Mouse (Mus musculus): ENCODE data around the gene Muc13. TPM values are rescaled to one million over a fixed set of nuclear protein-coding genes. Genes with fewer than 3 reads are reported as not detected.

The Muc13 gene
- polyA plus RNA-seq, 1 experiment: 2.6 TPM

GRCm38 (mm10) chr16:33776766-33777529, 16.9 kb upstream of the Muc13 start:
- Histone ChIP-seq H3K4me3 (ENCODE audit: extremely low read depth, insufficient read depth, insufficient read length) (no peak overlapping the region), H3K4me1 (ENCODE audit: control insufficient read depth, insufficient read depth, insufficient read length) (no peaks in the 10 kb centered on the region; the same call in 1 of the 2 replicates), H3K27me3 (ENCODE audit: control insufficient read depth, insufficient read depth, low read length) (no peaks in the 10 kb centered on the region), H3K27ac (ENCODE audit: insufficient read depth, low read length) (no peak overlapping the region), H3K36me3 (ENCODE audit: control insufficient read depth, insufficient read depth, low read length) (no peaks in the 10 kb centered on the region)
- DNase-seq (ENCODE audit: low read depth in 1 of 2, low spot score in 2 of 2): no peak
- TF ChIP-seq POLR2A (IDR thresholded peaks at IDR 0.05; ENCODE audit: low read depth, low read length) (no peak), CTCF (IDR thresholded peaks at IDR 0.05; ENCODE audit: extremely low read depth, insufficient read depth, insufficient read length, insufficient replicate concordance) (no peak)
- WGBS: 29% methylated on average over 7 of the region's 7 CpGs

- no peaks in the 10 kb centered on the region for H3K36me3 ChIP-seq (ENCODE audit: control insufficient read depth, insufficient read depth, low read length)
- H3K4me3 ChIP-seq (ENCODE audit: extremely low read depth, insufficient read depth, insufficient read length): no peak overlapping the region
- H3K27ac ChIP-seq (ENCODE audit: insufficient read depth, low read length): no peak overlapping the region
- no peak for DNase-seq (ENCODE audit: low read depth in 1 of 2, low spot score in 2 of 2)
- WGBS: 91% methylated on average over 6 of the region's 6 CpGs
- H3K27me3 ChIP-seq (ENCODE audit: control insufficient read depth, insufficient read depth, low read length): no peaks in the 10 kb centered on the region
- TF ChIP-seq CTCF (IDR thresholded peaks at IDR 0.05; ENCODE audit: extremely low read depth, insufficient read depth, insufficient read length, insufficient replicate concordance): no peak
- no peak for TF ChIP-seq POLR2A (IDR thresholded peaks at IDR 0.05; ENCODE audit: low read depth, low read length)
- H3K4me1 ChIP-seq (ENCODE audit: control insufficient read depth, insufficient read depth, insufficient read length): no peaks in the 10 kb centered on the region; the same call in 1 of the 2 replicates
Measured at GRCm38 (mm10) chr16:33777607-33778006, 16.2 kb upstream of the Muc13 start.

DNA sequence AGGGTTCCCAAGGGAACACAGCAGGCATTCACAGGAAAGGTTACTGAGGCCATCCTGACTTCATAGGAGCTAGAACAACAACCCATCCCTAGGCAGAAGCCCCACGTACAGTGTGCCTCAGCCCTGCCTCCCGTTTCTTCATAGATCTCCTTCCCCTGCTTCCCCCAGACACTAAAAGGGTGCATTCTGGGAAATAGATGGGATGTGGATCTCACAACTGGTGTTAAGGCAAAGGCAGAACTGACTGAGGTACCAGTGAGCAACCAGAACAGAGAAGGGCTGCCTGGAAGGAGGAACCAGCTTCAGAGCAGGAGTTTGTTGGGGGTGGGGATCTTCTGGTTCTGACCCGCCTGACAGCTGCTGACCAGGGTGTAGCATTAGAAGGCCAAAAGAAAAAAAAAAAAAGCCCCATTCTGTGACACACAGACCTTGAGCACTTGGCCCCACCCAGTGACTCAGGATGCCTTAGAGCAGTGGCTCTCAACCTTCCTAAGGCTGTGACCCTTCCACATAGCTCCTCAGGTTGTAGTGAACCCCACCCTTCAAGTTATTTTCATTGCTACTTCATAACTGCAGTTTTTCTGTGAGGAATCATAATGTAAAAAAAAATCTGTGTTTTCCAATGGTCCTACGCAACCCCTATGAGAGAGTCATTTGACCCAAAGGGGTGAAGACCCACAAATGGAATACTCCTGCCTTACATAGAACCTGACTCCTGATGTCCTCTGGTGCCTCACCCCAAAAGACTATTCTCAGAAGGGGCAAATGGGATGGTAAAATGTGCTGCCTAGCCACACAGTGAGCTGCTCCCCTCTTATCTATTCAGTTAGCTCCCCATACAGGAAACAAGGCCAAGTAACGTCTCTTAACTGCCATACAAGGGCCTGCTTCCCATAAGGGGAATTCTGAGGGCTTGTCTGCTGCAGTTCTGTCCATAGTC, 11.8 kb upstream of the Muc13 start:
- WGBS: 55% methylated on average over 5 of the region's 5 CpGs
- no peak for DNase-seq (ENCODE audit: low read depth in 1 of 2, low spot score in 2 of 2)
- Histone ChIP-seq H3K4me3 (ENCODE audit: extremely low read depth, insufficient read depth, insufficient read length) (no peak overlapping the region), H3K4me1 (ENCODE audit: control insufficient read depth, insufficient read depth, insufficient read length) (peaks cover 3% of the 10 kb centered on the region; the same call in 1 of the 2 replicates), H3K27me3 (ENCODE audit: control insufficient read depth, insufficient read depth, low read length) (no peaks in the 10 kb centered on the region), H3K27ac (ENCODE audit: insufficient read depth, low read length) (no peak overlapping the region), H3K36me3 (ENCODE audit: control insufficient read depth, insufficient read depth, low read length) (no peaks in the 10 kb centered on the region)
- TF ChIP-seq POLR2A (IDR thresholded peaks at IDR 0.05; ENCODE audit: low read depth, low read length): no peak
- no peak for TF ChIP-seq CTCF (IDR thresholded peaks at IDR 0.05; ENCODE audit: extremely low read depth, insufficient read depth, insufficient read length, insufficient replicate concordance)

DNA sequence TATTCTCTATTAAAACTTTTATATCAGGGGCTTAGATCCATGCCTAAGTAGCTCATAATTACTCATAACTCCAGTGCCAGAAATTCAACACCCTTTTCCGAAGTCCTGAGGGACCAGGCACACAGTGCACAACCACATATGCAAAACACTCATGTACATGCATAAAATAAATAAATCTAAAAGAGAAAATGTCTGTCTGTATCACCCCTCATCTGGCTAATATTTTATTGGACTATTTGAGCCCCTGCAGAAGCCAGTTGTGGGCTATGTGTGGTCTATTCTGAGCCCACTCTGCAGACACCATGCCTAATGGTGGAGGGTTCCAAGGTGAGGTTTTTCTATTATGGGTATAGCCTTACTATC, 11.1 kb upstream of the Muc13 start:
- Histone ChIP-seq H3K4me1 (ENCODE audit: control insufficient read depth, insufficient read depth, insufficient read length) (peaks cover 3% of the 10 kb centered on the region; the same call in 1 of the 2 replicates), H3K27ac (ENCODE audit: insufficient read depth, low read length) (no peak overlapping the region), H3K36me3 (ENCODE audit: control insufficient read depth, insufficient read depth, low read length) (no peaks in the 10 kb centered on the region), H3K27me3 (ENCODE audit: control insufficient read depth, insufficient read depth, low read length) (no peaks in the 10 kb centered on the region), H3K4me3 (ENCODE audit: extremely low read depth, insufficient read depth, insufficient read length) (no peak overlapping the region)
- WGBS: 84% methylated on average over 1 of the region's 1 CpGs
- DNase-seq (ENCODE audit: low read depth in 1 of 2, low spot score in 2 of 2): no peak
- no peak for TF ChIP-seq POLR2A (IDR thresholded peaks at IDR 0.05; ENCODE audit: low read depth, low read length)

DNA sequence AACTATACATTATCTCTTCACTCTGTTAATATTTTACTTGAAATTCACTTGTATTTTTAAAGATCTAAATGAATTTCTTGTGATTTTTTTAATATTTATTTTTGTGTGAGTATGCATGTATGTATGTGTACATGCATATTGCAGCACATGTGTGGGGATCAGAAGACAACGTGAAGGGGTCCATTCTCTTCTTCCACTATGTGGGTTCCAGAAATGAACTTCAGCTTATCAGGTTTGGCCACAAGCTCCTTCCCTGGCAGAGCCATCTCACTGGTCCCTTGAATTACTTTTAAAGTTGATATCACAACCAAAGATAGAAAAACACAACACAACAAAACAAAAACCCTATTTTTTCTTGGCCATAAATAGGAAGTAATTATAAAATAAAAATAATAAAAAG, 9.3 kb upstream of the Muc13 start:
- TF ChIP-seq CTCF (IDR thresholded peaks at IDR 0.05; ENCODE audit: extremely low read depth, insufficient read depth, insufficient read length, insufficient replicate concordance): no peak
- TF ChIP-seq POLR2A (IDR thresholded peaks at IDR 0.05; ENCODE audit: low read depth, low read length): no peak
- no peaks in the 10 kb centered on the region for H3K27me3 ChIP-seq (ENCODE audit: control insufficient read depth, insufficient read depth, low read length)
- no peaks in the 10 kb centered on the region for H3K36me3 ChIP-seq (ENCODE audit: control insufficient read depth, insufficient read depth, low read length)
- 61% methylated on average over 1 of the region's 1 CpGs for WGBS
- H3K4me1 ChIP-seq (ENCODE audit: control insufficient read depth, insufficient read depth, insufficient read length): peaks cover 3% of the 10 kb centered on the region; the same call in 1 of the 2 replicates
- H3K27ac ChIP-seq (ENCODE audit: insufficient read depth, low read length): no peak overlapping the region
- no peak for DNase-seq (ENCODE audit: low read depth in 1 of 2, low spot score in 2 of 2)
- no peak overlapping the region for H3K4me3 ChIP-seq (ENCODE audit: extremely low read depth, insufficient read depth, insufficient read length)

DNA sequence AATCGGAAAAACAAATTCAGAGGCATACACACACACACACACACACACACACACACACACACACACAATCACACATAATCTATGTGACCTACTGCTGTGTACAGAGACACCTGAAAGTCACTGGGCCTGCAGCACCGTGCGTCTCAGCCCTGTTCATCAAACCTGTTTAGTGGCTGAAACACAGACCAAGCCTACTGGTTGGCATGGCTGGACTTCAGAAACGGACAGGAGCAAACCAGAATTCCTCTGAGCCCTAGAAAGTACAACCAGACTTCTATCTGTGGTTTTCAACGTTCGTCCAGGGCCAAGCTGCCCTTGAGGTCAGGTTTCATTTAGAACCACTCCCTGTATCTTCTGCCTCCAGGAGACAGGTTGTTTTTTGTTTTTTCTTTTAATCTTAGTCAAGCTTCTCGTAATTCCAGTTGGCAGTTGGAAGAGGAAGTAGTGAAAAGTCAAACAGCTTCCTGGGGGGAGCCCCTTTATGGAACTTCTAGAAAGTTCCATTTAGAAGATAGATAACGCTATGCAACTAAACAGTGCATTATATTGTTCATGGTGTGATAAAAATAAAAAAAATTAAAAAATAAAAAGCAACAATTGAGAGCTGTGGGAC, 8.6 kb upstream of the Muc13 start:
- TF ChIP-seq POLR2A (IDR thresholded peaks at IDR 0.05; ENCODE audit: low read depth, low read length) (no peak), CTCF (IDR thresholded peaks at IDR 0.05; ENCODE audit: extremely low read depth, insufficient read depth, insufficient read length, insufficient replicate concordance) (no peak)
- Histone ChIP-seq H3K27me3 (ENCODE audit: control insufficient read depth, insufficient read depth, low read length) (no peaks in the 10 kb centered on the region), H3K4me1 (ENCODE audit: control insufficient read depth, insufficient read depth, insufficient read length) (peaks cover 3% of the 10 kb centered on the region; the same call in 1 of the 2 replicates), H3K36me3 (ENCODE audit: control insufficient read depth, insufficient read depth, low read length) (no peaks in the 10 kb centered on the region), H3K4me3 (ENCODE audit: extremely low read depth, insufficient read depth, insufficient read length) (no peak overlapping the region), H3K27ac (ENCODE audit: insufficient read depth, low read length) (peak overlapping the region; percentile 2; the same call in 1 of the 2 replicates)
- no peak for DNase-seq (ENCODE audit: low read depth in 1 of 2, low spot score in 2 of 2)
- 22% methylated on average over 8 of the region's 8 CpGs for WGBS

All from spleen, adult 2 months (tissue).